Mouse (Mus musculus): ENCODE measurements at regions not wholly inside any gene's neighbourhood (a gene's known extent, or its start where the extent isn't known, plus 50 kb on each side); places are given as distances from the start of the nearest gene placed in this dataset.
A peak's percentile ranks its signal among the peaks of the same experiment; 100 is the strongest.

DNA sequence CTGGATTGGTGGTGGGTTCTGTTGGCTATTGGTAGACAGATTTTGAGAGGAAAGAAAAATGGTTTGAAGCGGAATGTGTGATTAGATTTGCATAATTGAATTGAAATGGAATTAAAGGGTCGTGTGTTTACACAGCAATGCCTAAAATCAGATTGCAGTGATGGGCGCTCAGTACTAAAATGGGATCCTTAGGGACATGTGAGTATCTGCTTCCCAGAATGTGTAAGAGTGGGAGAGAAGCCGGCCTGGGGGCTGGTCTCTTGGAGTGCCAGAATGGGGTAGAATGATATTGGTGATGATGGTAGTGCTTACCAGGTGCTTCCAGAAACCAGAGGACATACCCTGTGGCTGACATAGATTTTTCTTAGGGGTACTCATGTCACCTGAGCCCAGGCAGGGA is 86.2 kb upstream of the Fstl4 start:
- H3K9me3 ChIP-seq (replicated peaks; ENCODE audit: control insufficient read depth, low read length) = no peaks in the 10 kb centered on the region
- H3K4me1 ChIP-seq (ENCODE audit: control insufficient read depth, insufficient read depth, low read length) = no peaks in the 10 kb centered on the region
- no peaks in the 10 kb centered on the region for H3K27me3 ChIP-seq (replicated peaks; ENCODE audit: control insufficient read depth, insufficient read depth, low read length)
- H3K4me2 ChIP-seq (ENCODE audit: low read length) = no peak overlapping the region
- H3K36me3 ChIP-seq (ENCODE audit: control insufficient read depth, insufficient read depth, low read length) = no peaks in the 10 kb centered on the region
- WGBS = 81% methylated on average over 4 of the region's 4 CpGs
- ATAC-seq (no peak), DNase-seq (ENCODE audit: low spot score) (no peak)
- H3K27ac ChIP-seq (ENCODE audit: low read depth, low read length) = no peak overlapping the region
- no peak overlapping the region for H3K4me3 ChIP-seq (ENCODE audit: low read depth, low read length)
- H3K9ac ChIP-seq (ENCODE audit: low read length) = no peak overlapping the region

DNA sequence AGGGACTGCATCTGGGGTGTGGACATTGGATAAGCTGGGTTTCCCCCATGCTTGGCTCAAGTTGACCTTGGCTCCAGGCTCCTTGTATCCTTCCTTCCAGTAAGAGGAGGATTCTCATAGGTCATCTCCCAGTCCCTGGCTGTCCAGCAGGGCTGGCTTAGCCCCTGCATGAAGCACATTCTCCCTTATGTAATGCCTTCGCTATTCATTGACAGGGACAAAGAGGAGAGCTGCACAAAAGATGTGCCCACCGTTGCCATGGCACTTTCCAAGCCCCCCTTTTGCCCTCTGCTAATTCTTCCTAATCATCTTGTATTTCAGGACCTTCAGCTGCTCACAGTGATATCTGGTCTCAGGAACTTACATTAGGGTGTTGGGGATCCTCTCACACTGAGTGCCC is 79.0 kb upstream of the Fstl4 start:
- H3K4me2 ChIP-seq (ENCODE audit: low read length) = no peak overlapping the region
- no peaks in the 10 kb centered on the region; the same call in 1 of the 2 replicates for H3K4me1 ChIP-seq (ENCODE audit: control insufficient read depth, insufficient read depth, low read length)
- H3K9ac ChIP-seq (ENCODE audit: low read length) = no peak overlapping the region
- 0 out of 2 replicates have a peak overlapping the region, but pooled peaks have one; percentile 28 for H3K27ac ChIP-seq (ENCODE audit: low read depth, low read length)
- H3K27me3 ChIP-seq (replicated peaks; ENCODE audit: control insufficient read depth, insufficient read depth, low read length) = no peaks in the 10 kb centered on the region
- no peaks in the 10 kb centered on the region for H3K9me3 ChIP-seq (replicated peaks; ENCODE audit: control insufficient read depth, low read length)
- WGBS = 8% methylated on average over 2 of the region's 2 CpGs
- DNase-seq (ENCODE audit: low spot score) (peak; percentile 58), ATAC-seq (peak; percentile 72)
- no peak overlapping the region for H3K4me3 ChIP-seq (ENCODE audit: low read depth, low read length)
- no peaks in the 10 kb centered on the region for H3K36me3 ChIP-seq (ENCODE audit: control insufficient read depth, insufficient read depth, low read length)

DNA sequence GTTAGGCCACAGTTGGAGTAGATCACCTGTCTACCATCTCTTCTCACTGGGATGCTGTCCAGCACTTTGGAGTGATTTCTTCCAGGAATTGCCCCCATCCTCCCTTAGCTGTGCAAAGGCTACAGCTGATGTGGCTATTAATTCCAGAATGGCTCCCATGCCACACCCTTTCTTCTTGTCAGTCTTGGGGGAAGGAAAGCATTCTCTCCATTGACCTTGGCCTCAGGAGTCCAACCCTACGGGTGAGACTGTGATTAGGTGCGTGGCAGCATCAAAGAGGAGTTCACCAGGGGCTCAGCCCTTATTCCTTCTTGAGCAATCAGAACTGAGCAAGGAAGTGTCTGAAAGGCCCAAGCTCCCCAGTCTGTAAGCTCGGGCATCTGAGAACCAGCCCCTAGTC is 71.7 kb upstream of the Fstl4 start:
- ATAC-seq (no peak), DNase-seq (ENCODE audit: low spot score) (no peak)
- WGBS = 86% methylated on average over 3 of the region's 3 CpGs
- Histone ChIP-seq H3K9ac (ENCODE audit: low read length) (no peak overlapping the region), H3K27ac (ENCODE audit: low read depth, low read length) (no peak overlapping the region), H3K36me3 (ENCODE audit: control insufficient read depth, insufficient read depth, low read length) (no peaks in the 10 kb centered on the region), H3K4me2 (ENCODE audit: low read length) (no peak overlapping the region), H3K4me3 (ENCODE audit: low read depth, low read length) (no peak overlapping the region), H3K9me3 (replicated peaks; ENCODE audit: control insufficient read depth, low read length) (no peaks in the 10 kb centered on the region), H3K4me1 (ENCODE audit: control insufficient read depth, insufficient read depth, low read length) (no peaks in the 10 kb centered on the region), H3K27me3 (replicated peaks; ENCODE audit: control insufficient read depth, insufficient read depth, low read length) (no peaks in the 10 kb centered on the region)

GRCm38 (mm10) chr11:52701682-52702081 is 62.8 kb upstream of the Fstl4 start:
- Histone ChIP-seq H3K4me1 (ENCODE audit: control insufficient read depth, insufficient read depth, low read length) (no peaks in the 10 kb centered on the region), H3K9ac (ENCODE audit: low read length) (no peak overlapping the region), H3K27me3 (replicated peaks; ENCODE audit: control insufficient read depth, insufficient read depth, low read length) (no peaks in the 10 kb centered on the region), H3K36me3 (ENCODE audit: control insufficient read depth, insufficient read depth, low read length) (no peaks in the 10 kb centered on the region), H3K4me2 (ENCODE audit: low read length) (no peak overlapping the region), H3K9me3 (replicated peaks; ENCODE audit: control insufficient read depth, low read length) (no peaks in the 10 kb centered on the region), H3K4me3 (ENCODE audit: low read depth, low read length) (no peak overlapping the region), H3K27ac (ENCODE audit: low read depth, low read length) (no peak overlapping the region)
- ATAC-seq (no peak), DNase-seq (ENCODE audit: low spot score) (no peak)
- WGBS = 88% methylated on average over 10 of the region's 10 CpGs

DNA sequence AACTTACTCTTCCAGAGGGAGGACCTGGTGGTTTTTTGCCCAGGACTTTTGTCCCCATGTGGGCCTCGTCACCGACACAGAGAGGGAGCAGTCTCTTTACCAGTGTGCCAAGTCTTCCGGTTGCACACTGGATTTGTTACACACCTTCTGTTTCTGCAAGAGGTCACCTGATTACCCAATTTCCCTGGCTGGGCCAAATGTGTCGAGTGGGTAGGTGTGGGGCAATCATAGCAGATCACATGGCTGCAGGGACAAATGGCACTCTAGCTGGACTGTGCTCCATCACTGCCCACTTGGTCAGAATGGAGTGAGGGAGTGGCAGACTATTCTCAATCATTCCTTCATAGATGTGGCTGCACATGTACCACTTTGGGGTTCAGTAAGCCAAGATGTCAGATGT is 61.0 kb upstream of the Fstl4 start:
- Histone ChIP-seq H3K27me3 (replicated peaks; ENCODE audit: control insufficient read depth, insufficient read depth, low read length) (no peaks in the 10 kb centered on the region), H3K36me3 (ENCODE audit: control insufficient read depth, insufficient read depth, low read length) (no peaks in the 10 kb centered on the region), H3K4me1 (ENCODE audit: control insufficient read depth, insufficient read depth, low read length) (no peaks in the 10 kb centered on the region), H3K4me3 (ENCODE audit: low read depth, low read length) (no peak overlapping the region), H3K9ac (ENCODE audit: low read length) (no peak overlapping the region), H3K27ac (ENCODE audit: low read depth, low read length) (no peak overlapping the region), H3K4me2 (ENCODE audit: low read length) (no peak overlapping the region), H3K9me3 (replicated peaks; ENCODE audit: control insufficient read depth, low read length) (no peaks in the 10 kb centered on the region)
- 92% methylated on average over 4 of the region's 4 CpGs for WGBS
- no peak for ATAC-seq
- DNase-seq (ENCODE audit: low spot score) = no peak
